Mouse (Mus musculus) A20 (cell line): ENCODE results near the gene Gtf2a2.

Experiments
- DNase-seq: peaks from one replicate; pipeline ENCODE4 v3.0.0-alpha.2; 2011; ENCODE audit warnings: low read depth, low spot score

Gtf2a2 gene

GRCm38 (mm10) chr9:70053411-70053810 is 41.1 kb downstream of the Gtf2a2 start:
- no peak for DNase-seq

- no peak for DNase-seq
Measured at GRCm38 (mm10) chr9:70062012-70062411, 49.7 kb downstream of the Gtf2a2 start.

GRCm38 (mm10) chr9:70067497-70067896 is 55.1 kb downstream of the Gtf2a2 start:
- DNase-seq: no peak

GRCm38 (mm10) chr9:70069961-70070435 is 57.6 kb downstream of the Gtf2a2 start:
- no peak for DNase-seq

GRCm38 (mm10) chr9:70072387-70072786 is 60.0 kb downstream of the Gtf2a2 start:
- no peak for DNase-seq
